Mouse (Mus musculus): ENCODE measurements around the gene Guca2b.
"Not testable (repeated sequence)": the region's sequence is repeated elsewhere in the genome, so short reads cannot be mapped to it uniquely, and the experiment has no call there.

The Guca2b gene

DNA sequence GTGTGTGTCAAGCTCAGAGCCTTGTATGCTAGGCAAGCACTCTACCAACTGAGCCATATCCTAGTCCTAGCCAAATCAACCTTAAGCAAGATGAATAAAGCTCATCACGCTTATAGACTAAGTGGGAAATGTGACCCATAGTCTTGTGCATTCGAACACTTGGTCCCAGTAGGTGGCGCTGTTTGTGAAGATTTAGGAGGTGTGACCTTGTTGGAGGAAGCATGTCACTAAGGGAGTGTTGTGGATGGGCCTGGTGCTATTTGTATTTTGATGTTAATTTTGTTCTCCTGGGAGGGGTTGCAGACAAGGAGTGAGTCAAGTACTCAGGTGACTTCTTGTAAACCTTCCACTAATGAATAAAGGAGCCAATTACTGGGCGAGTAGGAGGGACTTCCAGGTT is 16.1 kb downstream of the Guca2b start:
- no peak for DNase-seq

DNA sequence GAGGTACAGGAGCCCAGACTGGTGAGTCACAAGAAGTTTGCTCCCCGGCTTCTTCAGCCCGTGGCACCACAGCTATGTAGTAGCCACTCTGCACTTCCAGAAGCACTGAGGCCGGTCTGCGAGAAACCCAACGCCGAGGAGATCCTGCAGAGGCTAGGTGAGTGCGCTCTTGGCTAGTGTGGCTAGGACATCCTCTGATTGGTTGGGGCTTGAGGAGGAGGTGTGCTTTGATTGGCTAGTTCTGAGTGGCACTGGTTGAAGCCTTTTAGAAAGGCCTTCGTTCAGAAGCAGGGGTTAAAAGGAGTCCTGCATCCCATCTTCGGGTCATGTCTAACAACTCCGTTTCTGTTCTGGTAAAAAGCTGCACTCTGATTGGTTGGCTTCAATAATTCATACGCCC is 20.1 kb downstream of the Guca2b start:
- DNase-seq = no peak

DNA sequence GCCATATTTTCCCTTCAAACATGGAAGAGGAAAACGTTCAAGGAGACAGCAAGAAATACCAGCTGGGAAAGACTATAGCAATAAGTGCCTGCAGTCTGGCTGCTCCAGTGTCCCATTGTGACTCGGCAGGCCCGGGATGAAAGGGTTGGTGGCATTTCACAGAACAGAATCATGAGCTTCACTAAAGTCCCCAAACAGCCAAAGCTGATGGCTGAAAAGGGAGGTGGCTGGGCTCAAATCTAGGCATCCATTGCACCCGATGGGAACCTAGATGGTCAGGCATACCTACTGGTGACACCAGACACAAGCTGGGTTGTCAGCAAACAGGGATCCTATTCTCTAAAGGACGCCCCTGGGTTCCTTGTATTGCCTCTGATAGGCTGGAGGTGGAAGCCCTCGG is 20.8 kb downstream of the Guca2b start:
- DNase-seq = peak in 1 of 2 experiments; percentile 26

DNA sequence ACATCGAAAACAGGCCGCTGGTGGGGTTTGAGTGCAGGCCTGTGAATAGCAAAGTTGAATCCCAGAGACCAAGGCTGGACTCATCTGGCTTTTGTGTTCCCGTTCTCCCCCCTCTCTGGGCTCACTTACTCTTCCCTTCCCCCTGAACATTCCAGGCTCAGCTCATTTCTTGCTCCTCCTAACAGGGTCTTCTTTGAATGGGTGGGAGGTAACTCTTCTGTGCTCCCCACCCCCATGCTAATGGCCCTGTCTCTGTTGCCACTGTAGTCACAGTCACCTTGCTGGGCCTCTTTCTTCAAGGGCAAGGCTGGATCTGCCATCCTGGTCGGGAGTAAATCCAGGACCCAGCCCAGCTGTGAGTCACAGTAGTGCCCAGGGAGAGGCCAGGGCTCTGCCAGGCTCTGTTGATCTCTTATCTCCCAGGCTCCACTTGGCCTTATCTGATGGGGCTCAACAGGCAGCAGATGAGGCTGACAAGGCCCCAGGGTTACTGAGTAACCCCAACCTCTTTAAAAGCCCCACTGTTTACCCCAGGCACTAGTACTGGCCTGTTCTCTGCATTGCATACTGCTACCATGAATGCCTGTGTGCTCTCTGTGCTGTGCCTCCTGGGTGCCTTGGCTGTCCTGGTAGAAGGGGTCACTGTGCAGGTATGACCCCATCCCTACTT is 21.4 kb downstream of the Guca2b start, which contains the start of gene Guca2a:
Gene Guca2a (plus strand): TSS at position 529 of the 670 bp plus-strand sequence.
- DNase-seq = peak in 1 of 2 experiments; percentile 49

DNA sequence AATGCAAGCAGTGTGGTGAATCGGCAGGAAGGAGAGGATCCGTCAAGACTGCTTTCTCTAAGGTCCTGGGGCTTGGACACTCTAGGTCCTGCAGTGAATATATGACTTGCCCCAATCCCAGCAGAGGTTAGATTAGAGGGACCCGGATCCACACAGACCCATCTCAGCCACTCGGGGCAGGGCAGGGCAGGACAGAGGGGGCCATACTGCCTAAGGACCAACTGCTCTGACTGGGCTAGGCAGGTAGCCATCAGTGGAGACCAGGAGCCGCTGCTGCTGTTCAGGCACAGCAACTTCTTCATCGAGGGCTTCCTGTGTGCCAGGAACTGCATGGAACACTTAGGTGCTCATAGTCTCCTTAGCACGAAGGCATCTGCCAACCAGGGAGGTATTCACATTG is 22.0 kb downstream of the Guca2b start:
- DNase-seq = no peak

DNA sequence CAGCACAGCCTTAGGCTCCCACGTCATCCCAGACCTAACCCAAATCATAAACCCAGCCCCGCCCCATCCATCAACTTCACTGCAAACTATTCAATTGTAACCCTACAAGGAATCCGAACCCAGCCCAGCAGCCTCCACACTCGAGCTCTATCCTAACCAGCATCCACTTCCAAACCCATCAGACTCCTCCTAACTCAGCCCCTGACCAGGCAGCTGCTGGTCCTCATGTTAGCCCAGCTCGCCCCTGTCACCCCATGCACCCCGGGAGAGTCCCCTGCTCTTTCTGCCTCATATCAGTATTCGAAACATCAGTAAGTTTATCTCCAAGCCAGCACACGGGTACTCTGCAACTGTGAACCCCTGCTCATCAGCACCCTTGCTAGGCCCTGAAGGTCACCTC is 23.1 kb downstream of the Guca2b start:
- no peak for DNase-seq

DNA sequence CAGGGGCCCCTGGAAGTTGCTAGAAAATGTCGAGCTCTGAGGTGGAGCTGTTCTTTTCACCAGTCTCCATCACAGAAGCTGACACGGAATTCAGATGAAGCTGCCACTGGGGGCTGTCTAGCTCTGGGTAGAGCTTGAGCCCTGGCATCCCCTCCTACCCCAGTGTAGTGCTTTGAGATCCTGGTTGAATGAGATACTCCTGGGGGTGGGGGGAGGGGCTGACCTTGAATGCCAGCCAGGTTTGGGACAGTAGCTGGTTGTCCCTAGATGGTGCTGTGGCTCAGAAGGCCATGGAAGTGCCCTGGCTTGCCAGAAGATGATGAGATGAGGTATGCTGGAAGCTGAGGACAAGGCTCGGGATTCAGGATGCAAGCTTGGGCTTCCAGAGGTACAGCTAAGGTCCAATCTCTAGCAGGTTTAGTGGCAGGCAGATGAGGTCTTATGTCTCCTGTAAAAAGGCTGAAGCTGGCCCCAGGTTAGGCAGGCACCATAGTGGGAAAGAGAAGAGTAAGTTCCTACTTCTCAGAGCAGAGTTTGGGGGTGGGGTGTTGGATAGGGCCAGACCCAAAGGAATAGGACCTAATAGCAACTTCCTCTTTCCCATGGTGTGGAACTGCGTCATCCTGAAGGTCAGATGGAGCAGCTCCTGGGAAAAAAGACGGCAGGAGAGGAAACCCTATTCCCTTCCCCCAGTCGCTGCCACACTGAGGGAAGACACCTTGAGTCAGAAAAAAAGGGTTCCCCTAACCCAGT is 23.7 kb downstream of the Guca2b start:
- peak in 1 of 2 experiments; percentile 28 for DNase-seq

DNA sequence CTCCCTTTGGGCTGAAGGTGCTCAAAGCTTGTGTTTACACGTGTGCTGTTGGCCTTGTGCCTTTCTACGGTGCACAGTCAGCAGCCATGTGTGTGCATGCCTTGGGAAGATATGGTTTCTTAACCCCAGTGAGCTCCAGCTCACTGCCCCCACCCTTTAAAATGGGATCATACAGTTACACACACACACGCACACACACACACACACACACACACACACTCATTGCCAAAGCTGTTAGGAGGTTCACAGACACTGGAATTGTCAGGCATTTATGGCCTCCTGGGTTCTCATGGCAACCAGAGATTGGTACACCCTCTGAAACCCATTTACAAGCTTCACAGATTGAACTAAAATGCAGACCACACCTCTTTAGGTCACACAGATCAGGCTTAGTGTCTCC is 24.8 kb downstream of the Guca2b start:
- DNase-seq = no peak

DNA sequence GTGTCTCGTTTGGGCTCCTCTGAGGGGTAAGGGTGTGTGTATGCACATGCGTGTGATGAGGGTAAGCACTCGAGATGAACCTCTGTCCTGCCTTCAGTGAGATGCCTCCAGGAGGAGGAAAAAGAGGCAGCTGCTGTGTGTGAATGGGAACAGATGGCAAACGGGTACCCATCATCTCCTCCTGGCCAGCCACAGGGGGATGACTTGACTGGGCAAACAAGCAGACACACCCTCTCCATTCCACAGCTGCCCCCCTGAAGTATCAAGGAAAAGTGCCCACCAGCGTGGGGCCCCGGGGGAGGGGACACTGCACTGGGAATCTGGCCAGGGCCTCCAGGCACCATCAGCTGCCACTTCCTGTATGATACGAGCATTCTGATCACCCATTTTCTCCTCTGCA is 25.4 kb downstream of the Guca2b start:
- DNase-seq = no peak

DNA sequence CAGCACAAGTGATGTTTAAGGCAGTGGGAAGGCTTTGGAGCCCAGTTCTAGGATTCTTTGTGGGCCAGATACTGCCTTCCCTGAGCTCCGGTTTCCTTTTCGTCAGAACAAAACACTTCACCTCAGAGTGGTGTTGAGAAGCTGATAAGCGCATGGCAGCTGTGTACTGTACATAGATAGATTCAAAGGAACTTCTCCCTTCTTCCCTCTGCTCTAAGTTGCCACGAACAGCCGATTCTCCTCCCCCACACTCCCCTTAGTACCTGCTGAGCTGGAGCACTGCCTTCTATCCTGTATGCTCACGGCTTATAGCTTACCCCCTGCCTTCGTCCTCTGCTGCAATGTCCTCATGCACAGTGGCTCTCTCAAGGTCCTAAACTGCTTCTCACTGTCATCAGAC is 26.0 kb downstream of the Guca2b start:
- DNase-seq = peak in 1 of 2 experiments; percentile 1

DNA sequence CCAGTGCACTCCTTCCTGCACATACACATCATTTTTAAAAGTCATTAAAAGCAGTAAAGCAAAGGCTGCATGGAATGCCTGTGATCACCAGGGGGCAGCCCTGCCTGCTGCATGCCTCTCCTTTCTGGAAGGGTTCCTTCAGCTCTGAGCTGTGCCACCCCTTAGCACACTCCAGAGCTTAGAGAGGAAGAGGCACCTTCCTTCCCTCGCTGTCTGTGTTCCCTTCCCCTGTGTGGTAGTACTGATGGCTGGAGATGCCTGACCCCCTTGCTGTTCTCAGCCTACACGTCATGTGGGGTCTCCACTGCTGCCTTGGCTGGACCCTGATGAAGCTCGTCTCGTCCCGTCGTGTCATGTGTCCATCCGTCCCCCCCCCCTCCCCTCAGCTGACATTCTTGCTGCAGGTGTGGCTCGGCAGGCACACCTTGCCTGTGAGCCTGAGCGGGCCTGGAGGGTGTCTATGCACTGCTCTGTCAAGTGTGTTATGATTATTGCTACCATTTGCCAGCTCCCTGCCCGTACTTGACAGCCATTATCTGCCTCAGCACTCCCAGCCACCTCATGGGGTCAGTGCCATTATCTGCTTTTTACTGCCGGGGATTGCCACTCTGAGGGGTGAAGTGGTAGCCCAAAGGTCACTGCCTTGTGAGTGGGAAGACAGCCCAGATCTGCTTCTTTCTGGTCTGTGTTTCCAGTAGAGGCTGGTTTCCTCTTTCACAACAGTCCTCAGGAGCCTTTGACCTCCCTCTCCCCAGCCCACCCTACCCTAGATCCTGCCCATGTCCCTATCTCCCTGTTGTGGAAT is 27.4 kb downstream of the Guca2b start:
- DNase-seq = peak; percentile 60 to 68

DNA sequence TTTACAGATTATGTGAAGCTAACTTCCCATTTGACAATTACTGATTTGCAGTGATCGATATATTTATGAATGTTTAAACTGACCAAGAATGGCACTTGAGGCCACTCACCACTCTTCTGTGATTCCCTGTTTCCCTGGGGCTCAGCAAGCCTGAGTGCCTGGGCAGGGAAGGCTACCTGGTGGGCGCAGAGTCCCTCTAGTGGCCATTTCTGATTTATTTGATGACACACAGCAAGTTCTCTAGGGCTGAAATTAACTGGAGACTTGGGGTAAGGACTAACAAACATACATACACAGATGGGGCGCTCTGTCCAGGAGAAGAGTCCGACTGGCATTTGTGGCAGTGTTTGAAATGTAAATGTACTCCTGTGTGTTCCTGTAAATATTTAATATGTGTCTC is 30.4 kb downstream of the Guca2b start:
- not testable (repeated sequence) for DNase-seq

DNA sequence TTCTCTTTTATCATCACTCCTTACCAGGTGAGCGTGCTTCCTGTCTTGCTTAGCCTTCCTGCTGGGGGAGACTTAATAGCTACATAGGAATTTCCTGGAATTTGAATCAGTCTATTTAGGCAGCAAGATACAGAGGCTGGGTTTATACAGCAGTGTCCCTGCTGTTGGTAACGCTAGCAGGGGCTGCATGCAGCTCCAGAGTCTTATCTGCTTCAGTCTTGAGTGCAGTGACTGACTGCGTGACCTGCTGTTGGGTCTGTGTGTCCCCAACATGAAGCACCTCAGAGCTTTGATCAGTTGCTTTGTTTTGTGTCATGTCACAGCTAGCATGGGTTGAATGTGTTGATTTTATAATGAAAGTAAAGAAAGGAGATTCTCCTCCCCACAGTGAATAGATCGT is 31.4 kb downstream of the Guca2b start:
- no peak for DNase-seq

DNA sequence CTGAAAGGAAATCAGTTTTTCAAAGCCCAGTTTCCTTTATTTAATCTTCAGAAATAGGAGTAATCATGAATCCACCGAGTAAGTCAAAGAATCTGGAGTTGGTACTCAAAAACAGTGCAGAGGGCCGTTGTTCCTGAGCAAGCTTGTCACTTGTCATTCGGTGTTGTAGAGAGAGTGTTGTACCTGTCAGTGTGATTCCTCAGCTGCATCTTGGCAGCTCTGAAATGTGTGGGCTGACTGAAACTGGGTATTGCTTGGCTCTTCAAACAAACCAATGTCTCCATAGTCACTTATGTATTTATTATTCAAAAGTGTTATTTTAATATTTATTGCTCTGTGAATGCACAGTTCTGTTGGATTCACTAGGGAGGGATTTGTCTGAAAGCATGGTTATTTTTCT is 31.9 kb downstream of the Guca2b start:
- DNase-seq = no peak

DNA sequence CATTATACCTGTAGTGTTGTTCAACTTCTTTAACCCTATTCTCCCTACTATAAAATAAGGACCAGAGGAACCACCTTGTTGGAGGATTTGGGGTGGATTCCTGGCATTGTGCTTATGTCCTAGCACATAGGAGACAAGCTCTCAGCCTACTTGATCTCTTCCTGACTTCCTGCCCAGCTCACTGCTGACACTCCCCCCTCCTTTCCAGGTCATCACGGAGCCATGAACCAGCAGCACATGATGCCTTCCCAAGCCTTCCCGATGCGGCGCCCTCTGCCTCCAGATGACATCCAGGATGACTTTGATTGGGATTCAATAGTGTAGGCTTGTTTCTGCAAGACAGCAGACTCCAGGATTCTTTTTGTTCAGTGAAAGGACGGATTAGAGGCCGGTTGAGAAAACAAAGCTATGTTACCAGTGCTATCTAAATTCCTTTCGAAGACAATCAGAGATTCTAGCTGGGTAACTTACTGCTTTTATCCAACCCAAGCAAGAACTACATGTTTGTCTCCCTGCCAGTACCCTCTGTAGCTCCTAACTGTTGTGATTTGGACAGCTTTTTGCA is 32.6 kb downstream of the Guca2b start:
- no peak for DNase-seq

DNA sequence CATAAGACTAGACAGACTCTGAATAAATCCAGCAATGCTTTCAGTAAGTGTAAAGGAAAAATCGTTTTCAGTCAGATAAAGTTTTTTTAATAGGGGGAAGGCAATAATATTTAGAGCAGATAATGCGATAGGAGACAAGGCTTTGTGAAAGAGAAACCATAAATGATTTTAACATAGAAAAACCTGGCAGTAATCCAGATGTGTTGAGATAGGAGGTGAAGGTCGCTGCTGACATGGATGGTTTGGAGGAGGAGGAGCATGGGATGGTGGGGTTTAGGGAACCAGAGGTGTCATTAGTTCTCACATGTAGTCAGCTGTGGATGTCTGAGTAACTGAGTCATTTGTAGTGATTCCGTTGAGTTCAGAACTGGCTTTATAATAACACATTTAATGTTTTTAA is 44.0 kb downstream of the Guca2b start:
- no peak for DNase-seq

DNA sequence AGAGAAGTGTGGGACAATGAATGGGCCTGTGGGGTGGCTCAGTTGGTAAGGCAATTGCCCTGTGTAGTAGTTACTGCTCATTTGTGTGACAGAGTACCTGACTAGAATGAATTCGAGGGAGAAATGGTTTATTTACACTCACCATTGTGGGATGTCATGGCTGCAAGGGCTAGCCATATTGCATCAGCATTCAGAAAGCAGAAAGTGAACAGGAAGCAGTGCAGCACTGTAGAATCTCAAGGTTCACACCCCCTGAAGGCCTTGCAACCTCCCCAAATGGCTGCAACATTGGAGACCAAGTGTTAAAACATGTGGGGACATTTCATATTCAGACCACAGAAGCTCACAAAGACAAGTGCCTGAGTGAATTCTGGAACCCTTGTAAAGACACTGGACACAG is 44.7 kb downstream of the Guca2b start:
- DNase-seq = no peak

DNA sequence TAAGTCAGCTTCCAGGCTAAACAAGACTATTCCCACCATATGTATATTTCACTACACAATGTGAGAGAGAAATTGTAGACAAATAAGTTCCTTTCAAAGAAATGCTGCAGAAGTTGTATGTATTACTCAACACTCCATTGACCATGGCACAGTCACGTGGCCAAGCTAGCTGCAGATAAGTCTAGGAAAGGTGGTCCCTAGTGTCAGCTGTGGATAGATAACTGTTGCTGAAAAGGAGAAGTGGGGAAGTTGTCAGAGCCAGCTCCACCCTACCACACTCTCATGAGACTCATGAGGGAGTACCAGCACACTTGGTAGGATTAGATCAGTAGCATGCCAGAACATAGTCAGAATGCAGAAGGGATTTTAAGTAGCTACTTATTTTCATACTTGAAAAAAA is 49.3 kb downstream of the Guca2b start:
- DNase-seq = no peak
